Mouse (Mus musculus) intestine, embryonic 14.5 days (tissue): ENCODE data around the gene 4931428L18Rik. TPM values are rescaled to one million over a fixed set of nuclear protein-coding genes. Genes with fewer than 3 reads are reported as not detected.
A peak's percentile ranks its signal among the peaks of the same experiment; 100 is the strongest.

Source experiments
- ATAC-seq: fragments of 200-750 bp; cut with Nextera tagmentation; replicated peaks from 2 replicates; pipeline ENCODE4 v1.8.0; 2017; ENCODE audit warnings: low read depth, moderate number of reproducible peaks, moderate TSS enrichment, moderate library complexity; ENCODE audit not compliant: low FRiP score, low TSS enrichment
- DNase-seq: peaks from one replicate; pipeline ENCODE4 v3.0.0-alpha.2; 2018; ENCODE audit warnings: low spot score
- H3K27ac ChIP-seq: fragments of 300-500 bp; sonication (generic); 2 replicates; pipeline ENCODE4 v1.5.1; 2014; ENCODE audit warnings: low read depth, mild to moderate bottlenecking, control low read depth
- H3K27me3 ChIP-seq: fragments of 300-500 bp; sonication (generic); replicated peaks from 2 replicates; pipeline ENCODE4 v1.6.1; 2014; ENCODE audit warnings: low read length, control low read depth; ENCODE audit not compliant: control insufficient read depth, insufficient read depth
- H3K36me3 ChIP-seq: fragments of 300-500 bp; sonication (generic); 2 replicates; pipeline ENCODE4 v1.6.1; 2014; ENCODE audit warnings: low read length, control low read depth; ENCODE audit not compliant: control insufficient read depth, insufficient read depth
- H3K4me1 ChIP-seq: fragments of 300-500 bp; sonication (generic); replicated peaks from 2 replicates; pipeline ENCODE4 v1.6.1; 2014; ENCODE audit warnings: low read length, control low read depth, mixed read lengths; ENCODE audit not compliant: control insufficient read depth, insufficient read depth
- H3K4me2 ChIP-seq: fragments of 300-500 bp; sonication (generic); 2 replicates; pipeline ENCODE4 v1.6.1; 2014; ENCODE audit warnings: low read length
- H3K4me3 ChIP-seq: fragments of 300-500 bp; sonication (generic); 2 replicates; pipeline ENCODE4 v1.5.1; 2014; ENCODE audit warnings: low read depth, low read length, control low read depth, mixed read lengths
- H3K9ac ChIP-seq: fragments of 300-500 bp; sonication (generic); 2 replicates; pipeline ENCODE4 v1.6.1; 2014; ENCODE audit warnings: mild to moderate bottlenecking, low read length
- H3K9me3 ChIP-seq: fragments of 300-500 bp; sonication (generic); 2 replicates; pipeline ENCODE4 v1.6.1; 2016; ENCODE audit warnings: low read length, control low read depth; ENCODE audit not compliant: control insufficient read depth
- WGBS: fragments of 180-500 bp; shearing (Covaris S2); extraction: QIAGEN DNeasy Blood & Tissue Kit; methylation state at CpG from one replicate; pipeline ENCODE4 v1.1.7; 2014; 5-methylcytosine and 5-hydroxymethylcytosine counted together
- polyA plus RNA-seq: library from polyadenylated mRNA; unstranded; fragments of >200 nt; fragmentation: Nextera tagmentation; extraction: Ambion mirVana; gene quantifications from 2 replicates; pipeline ENCODE4 v1.2.1, GENCODE M21; 2014

4931428L18Rik gene
- polyA plus RNA-seq, 1 experiment from 2014 or later = not detected

DNA sequence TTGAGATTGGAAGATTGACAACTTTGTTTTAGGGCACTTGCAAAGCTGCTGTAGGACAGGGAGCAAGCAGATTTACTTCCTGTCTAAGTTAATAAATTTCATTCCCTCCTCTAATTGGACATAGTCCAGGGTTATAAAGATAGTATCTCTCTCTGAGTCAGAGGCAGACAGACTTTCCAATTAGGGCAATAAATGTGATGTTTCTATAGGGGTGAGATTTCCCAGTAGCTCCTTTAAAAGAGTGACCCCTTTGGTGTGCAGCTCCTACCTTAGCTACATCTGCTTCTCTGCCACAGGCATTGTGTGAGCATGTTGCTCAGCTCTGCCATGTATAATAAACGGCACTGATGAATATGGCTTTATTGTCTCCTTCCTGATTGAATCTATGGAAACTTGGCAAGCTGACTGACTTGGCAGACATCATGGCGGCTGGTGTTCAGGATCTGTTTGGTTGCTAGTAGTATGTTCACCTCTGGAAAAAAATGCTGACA lies 163.6 kb downstream of the 4931428L18Rik start:
- no peak overlapping the region for H3K4me2 ChIP-seq
- no peaks in the 10 kb centered on the region for H3K36me3 ChIP-seq
- no peaks in the 10 kb centered on the region for H3K27me3 ChIP-seq
- no peak overlapping the region for H3K9ac ChIP-seq
- ATAC-seq = peak; percentile 80; the same call in 1 of the 2 replicates
- peaks cover 5% of the 10 kb centered on the region; the same call in 1 of the 2 replicates for H3K4me1 ChIP-seq
- no peaks in the 10 kb centered on the region for H3K9me3 ChIP-seq
- H3K4me3 ChIP-seq = no peak overlapping the region
- DNase-seq = no peak
- WGBS = 51% methylated on average over 2 of the region's 2 CpGs
- H3K27ac ChIP-seq = no peak overlapping the region

GRCm38 (mm10) chr1:31058196-31058595 lies 164.3 kb downstream of the 4931428L18Rik start:
- no peak overlapping the region for H3K27ac ChIP-seq
- peaks cover 5% of the 10 kb centered on the region; the same call in 1 of the 2 replicates for H3K4me1 ChIP-seq
- no peak overlapping the region for H3K9ac ChIP-seq
- no peaks in the 10 kb centered on the region for H3K36me3 ChIP-seq
- DNase-seq (no peak), ATAC-seq (peak; percentile 6; the same call in 1 of the 2 replicates)
- no peak overlapping the region for H3K4me2 ChIP-seq
- H3K9me3 ChIP-seq = no peaks in the 10 kb centered on the region
- WGBS = 53% methylated on average over 3 of the region's 3 CpGs
- no peaks in the 10 kb centered on the region for H3K27me3 ChIP-seq
- no peak overlapping the region for H3K4me3 ChIP-seq

DNA sequence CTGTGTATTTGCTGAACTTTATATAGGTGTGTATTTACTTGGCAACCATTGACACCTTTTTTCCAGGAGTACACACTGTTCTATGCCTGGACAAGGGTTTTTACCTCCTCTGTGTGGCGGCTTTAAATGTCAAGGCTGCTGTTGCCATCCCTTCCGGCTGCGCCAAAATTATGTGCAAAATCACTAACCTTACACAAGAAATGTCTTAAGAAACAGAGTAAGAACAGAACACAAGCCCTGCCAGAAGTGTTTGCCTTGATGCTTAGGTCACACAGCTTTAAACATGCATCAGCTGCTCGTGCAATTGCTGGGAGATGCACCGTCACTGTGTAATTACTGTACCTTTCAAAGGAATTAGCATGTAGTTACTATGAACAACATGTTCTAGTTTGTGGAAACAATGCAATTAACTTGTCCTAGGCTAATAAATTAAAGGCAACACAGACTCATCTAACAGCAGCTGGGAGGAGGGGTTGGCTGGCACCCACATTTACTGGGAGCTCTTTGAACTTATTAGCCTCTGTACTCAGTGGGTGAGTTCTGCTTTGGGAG lies 171.0 kb downstream of the 4931428L18Rik start:
- no peak overlapping the region for H3K27ac ChIP-seq
- H3K9ac ChIP-seq = no peak overlapping the region
- no peak for ATAC-seq
- no peaks in the 10 kb centered on the region for H3K4me1 ChIP-seq
- no peaks in the 10 kb centered on the region for H3K9me3 ChIP-seq
- no peak for DNase-seq
- H3K4me2 ChIP-seq = no peak overlapping the region
- no peak overlapping the region for H3K4me3 ChIP-seq
- no peaks in the 10 kb centered on the region for H3K27me3 ChIP-seq
- WGBS = 71% methylated on average over 5 of the region's 5 CpGs
- no peaks in the 10 kb centered on the region for H3K36me3 ChIP-seq

DNA sequence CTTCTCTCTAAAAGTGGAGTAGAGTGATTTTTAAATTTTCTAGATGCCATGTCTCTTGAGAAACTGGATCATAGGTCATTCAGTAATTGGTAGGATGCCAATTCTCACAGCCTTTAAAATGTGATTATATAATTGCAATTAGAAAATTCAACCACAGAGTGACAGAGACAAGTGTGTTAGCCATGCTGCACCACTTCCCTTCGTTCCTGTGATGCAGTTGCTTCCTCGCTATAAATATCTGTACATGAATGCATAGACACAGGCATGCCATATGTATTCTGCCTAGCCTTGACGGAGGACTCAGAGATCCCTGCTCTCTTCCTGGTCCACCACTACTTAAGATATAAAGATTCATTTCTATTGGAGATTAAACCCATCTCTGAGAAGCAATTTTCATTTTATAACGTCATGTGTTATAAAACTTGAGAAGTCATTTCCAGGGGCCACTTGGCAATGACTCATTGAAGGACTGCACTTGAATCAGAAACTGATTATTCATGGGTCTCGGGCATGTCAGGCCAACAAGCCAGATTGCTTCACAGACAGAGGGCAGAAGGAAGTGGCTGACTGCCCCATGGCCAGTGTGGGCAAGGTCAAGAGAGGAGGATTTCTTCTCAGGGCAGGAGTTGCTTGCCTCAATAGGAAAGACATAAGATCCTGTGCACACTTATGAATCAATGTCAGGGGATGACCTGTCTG lies 172.4 kb downstream of the 4931428L18Rik start:
- H3K4me1 ChIP-seq = no peaks in the 10 kb centered on the region
- ATAC-seq = no peak
- no peak overlapping the region for H3K4me2 ChIP-seq
- WGBS = 72% methylated on average over 5 of the region's 5 CpGs
- H3K27me3 ChIP-seq = no peaks in the 10 kb centered on the region
- DNase-seq = no peak
- no peak overlapping the region for H3K9ac ChIP-seq
- H3K36me3 ChIP-seq = no peaks in the 10 kb centered on the region
- H3K27ac ChIP-seq = no peak overlapping the region
- H3K4me3 ChIP-seq = no peak overlapping the region
- H3K9me3 ChIP-seq = no peaks in the 10 kb centered on the region

GRCm38 (mm10) chr1:31043208-31043607 lies 179.3 kb downstream of the 4931428L18Rik start:
- 72% methylated on average over 3 of the region's 3 CpGs for WGBS
- Histone ChIP-seq H3K27ac (no peak overlapping the region), H3K4me3 (no peak overlapping the region), H3K9ac (no peak overlapping the region), H3K27me3 (no peaks in the 10 kb centered on the region), H3K4me2 (no peak overlapping the region), H3K9me3 (no peaks in the 10 kb centered on the region), H3K4me1 (no peaks in the 10 kb centered on the region), H3K36me3 (no peaks in the 10 kb centered on the region)
- ATAC-seq = no peak
- DNase-seq = no peak

GRCm38 (mm10) chr1:31042793-31043192 lies 179.7 kb downstream of the 4931428L18Rik start:
- no peak for ATAC-seq
- H3K4me2 ChIP-seq = no peak overlapping the region
- no peak overlapping the region for H3K27ac ChIP-seq
- DNase-seq = no peak
- 67% methylated on average over 4 of the region's 4 CpGs for WGBS
- H3K4me3 ChIP-seq = no peak overlapping the region
- H3K27me3 ChIP-seq = no peaks in the 10 kb centered on the region
- H3K4me1 ChIP-seq = no peaks in the 10 kb centered on the region
- no peak overlapping the region for H3K9ac ChIP-seq
- H3K36me3 ChIP-seq = no peaks in the 10 kb centered on the region
- no peaks in the 10 kb centered on the region for H3K9me3 ChIP-seq

DNA sequence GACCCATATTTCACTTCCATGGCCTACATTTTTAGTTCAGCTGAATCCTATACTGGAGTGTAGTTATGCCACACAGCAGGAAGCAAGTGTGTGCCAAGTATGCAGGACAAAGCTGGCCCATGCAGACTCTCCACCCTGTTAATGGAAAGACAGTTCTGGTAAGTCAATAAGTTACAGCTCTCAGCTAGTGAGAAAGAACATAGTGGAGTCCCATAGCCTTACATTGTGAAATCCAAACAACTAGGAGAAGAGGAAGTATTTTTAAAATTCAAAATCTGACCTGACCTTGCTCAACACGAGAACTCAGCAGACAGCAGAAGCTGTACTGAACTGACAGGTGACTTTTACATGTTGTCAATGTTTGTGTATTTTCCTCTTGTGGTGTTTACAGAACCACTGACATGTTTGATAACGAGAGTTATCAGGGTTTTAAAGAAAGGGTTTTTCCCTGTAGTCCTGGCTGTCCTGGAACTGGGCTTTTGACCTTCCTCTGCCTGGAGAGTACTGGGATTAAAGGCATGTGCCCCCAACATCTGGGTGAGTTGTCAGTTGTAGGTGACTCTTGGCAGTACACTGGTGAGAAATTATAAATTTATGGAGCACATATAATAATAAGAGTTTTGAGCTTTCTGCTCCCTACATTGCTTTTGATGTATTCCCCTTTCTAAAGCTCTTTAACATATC lies 188.5 kb downstream of the 4931428L18Rik start:
- Histone ChIP-seq H3K4me2 (no peak overlapping the region), H3K27ac (no peak overlapping the region), H3K9me3 (no peaks in the 10 kb centered on the region; the same call in 1 of the 2 replicates), H3K4me1 (no peaks in the 10 kb centered on the region), H3K9ac (no peak overlapping the region), H3K36me3 (no peaks in the 10 kb centered on the region), H3K4me3 (no peak overlapping the region), H3K27me3 (no peaks in the 10 kb centered on the region)
- WGBS = 36% methylated on average over 2 of the region's 2 CpGs
- DNase-seq = no peak
- 0 out of 2 replicates have a peak, but pooled peaks have one; percentile 53 for ATAC-seq

DNA sequence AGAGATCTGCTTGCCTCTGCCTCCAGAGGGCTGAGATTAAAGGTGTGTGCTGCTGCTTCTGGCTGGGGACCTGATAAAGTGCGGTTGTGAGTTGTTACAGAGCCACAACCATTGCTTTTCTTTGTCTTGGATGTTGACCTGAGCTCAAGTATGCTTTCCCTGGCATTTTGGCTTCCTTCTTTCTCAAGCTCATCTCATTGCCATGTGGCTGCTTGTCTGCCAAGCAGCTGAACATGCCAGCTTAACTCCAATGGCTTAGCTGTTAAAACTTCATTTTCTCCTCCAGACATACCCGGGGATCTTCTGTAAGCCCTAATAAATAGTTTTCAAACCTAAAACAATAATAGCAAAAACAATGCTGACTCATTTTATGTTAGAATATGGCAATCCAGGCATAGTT lies 190.1 kb downstream of the 4931428L18Rik start:
- H3K9me3 ChIP-seq = no peaks in the 10 kb centered on the region; the same call in 1 of the 2 replicates
- no peak overlapping the region for H3K27ac ChIP-seq
- no peak overlapping the region for H3K4me2 ChIP-seq
- no peaks in the 10 kb centered on the region for H3K27me3 ChIP-seq
- H3K4me3 ChIP-seq = no peak overlapping the region
- no peak overlapping the region for H3K9ac ChIP-seq
- 83% methylated on average over 2 of the region's 2 CpGs for WGBS
- H3K36me3 ChIP-seq = no peaks in the 10 kb centered on the region
- ATAC-seq (no peak), DNase-seq (no peak)
- H3K4me1 ChIP-seq = no peaks in the 10 kb centered on the region
